Mouse (Mus musculus) forebrain, embryonic 16.5 days (tissue): ENCODE data around the gene Ifnl3. TPM values are rescaled to one million over a fixed set of nuclear protein-coding genes. Genes with fewer than 3 reads are reported as not detected.

Experiments used
- ATAC-seq: fragments of 200-750 bp; cut with Nextera tagmentation; 2 replicates; pipeline ENCODE4 v1.8.0; 2017; ENCODE audit warnings: mild to moderate bottlenecking, moderate library complexity
- H3K27ac ChIP-seq: fragments of 300-500 bp; sonication (generic); 2 replicates; pipeline ENCODE4 v1.5.1; 2014; ENCODE audit warnings: low read length, control low read depth
- H3K27me3 ChIP-seq: fragments of 300-500 bp; sonication (generic); replicated peaks from 2 replicates; pipeline ENCODE4 v1.6.1; 2014; ENCODE audit warnings: low read length; ENCODE audit not compliant: control insufficient read depth, insufficient read depth
- H3K36me3 ChIP-seq: fragments of 300-500 bp; sonication (generic); 2 replicates; pipeline ENCODE4 v1.6.1; 2014; ENCODE audit not compliant: control insufficient read depth, insufficient read depth
- H3K4me1 ChIP-seq: fragments of 300-500 bp; sonication (generic); replicated peaks from 2 replicates; pipeline ENCODE4 v1.6.1; 2014; ENCODE audit warnings: low read length; ENCODE audit not compliant: control insufficient read depth, insufficient read depth
- H3K4me2 ChIP-seq: fragments of 300-500 bp; sonication (generic); 2 replicates; pipeline ENCODE4 v1.6.1; 2014; ENCODE audit warnings: mild to moderate bottlenecking, low read length, control low read depth
- H3K4me3 ChIP-seq: fragments of 300-500 bp; sonication (generic); replicated peaks from 2 replicates; pipeline ENCODE4 v1.5.1; 2014; ENCODE audit warnings: mild to moderate bottlenecking, low read length, control low read depth
- H3K9ac ChIP-seq: fragments of 300-500 bp; sonication (generic); replicated peaks from 2 replicates; pipeline ENCODE4 v1.6.1; 2014; ENCODE audit warnings: low read depth, low read length, control low read depth
- H3K9me3 ChIP-seq: fragments of 300-500 bp; sonication (generic); 2 replicates; pipeline ENCODE4 v1.6.1; 2016; ENCODE audit warnings: low read length; ENCODE audit not compliant: control insufficient read depth
- WGBS: fragments of 180-500 bp; shearing (Covaris S2); extraction: QIAGEN DNeasy Blood & Tissue Kit; methylation state at CpG from one replicate; pipeline ENCODE4 v1.1.7; 2014; 5-methylcytosine and 5-hydroxymethylcytosine counted together
- polyA plus RNA-seq: library from polyadenylated mRNA; unstranded; fragments of >200 nt; fragmentation: Nextera tagmentation; extraction: Ambion mirVana; gene quantifications from 2 replicates; pipeline ENCODE4 v1.2.1, GENCODE M21; 2015

Ifnl3 gene
- polyA plus RNA-seq, 1 experiment from 2014 or later, result not detected

GRCm38 (mm10) chr7:28557708-28558107, 35.1 kb downstream of the Ifnl3 start:
- H3K9me3 ChIP-seq, result no peaks in the 10 kb centered on the region
- H3K4me1 ChIP-seq, result no peaks in the 10 kb centered on the region
- H3K4me2 ChIP-seq, result no peak overlapping the region
- no peak overlapping the region for H3K27ac ChIP-seq
- no peak overlapping the region for H3K4me3 ChIP-seq
- no peaks in the 10 kb centered on the region for H3K27me3 ChIP-seq
- no peak for ATAC-seq
- no peak overlapping the region for H3K9ac ChIP-seq
- peaks cover 8% of the 10 kb centered on the region for H3K36me3 ChIP-seq
- WGBS, result 85% methylated on average over 6 of the region's 6 CpGs

GRCm38 (mm10) chr7:28558486-28558885, 35.9 kb downstream of the Ifnl3 start:
- no peak for ATAC-seq
- peaks cover 8% of the 10 kb centered on the region for H3K36me3 ChIP-seq
- WGBS, result 71% methylated on average over 4 of the region's 4 CpGs

GRCm38 (mm10) chr7:28560856-28561255, 38.2 kb downstream of the Ifnl3 start:
- Histone ChIP-seq H3K36me3 (peaks cover 10% of the 10 kb centered on the region), H3K4me3 (no peak overlapping the region), H3K4me1 (no peaks in the 10 kb centered on the region), H3K9ac (no peak overlapping the region), H3K4me2 (no peak overlapping the region), H3K27ac (no peak overlapping the region), H3K9me3 (no peaks in the 10 kb centered on the region), H3K27me3 (no peaks in the 10 kb centered on the region)
- ATAC-seq, result no peak
- WGBS, result 90% methylated on average over 10 of the region's 10 CpGs

More at GRCm38 (mm10) chr7:28558486-28558885, 35.9 kb downstream of the Ifnl3 start:
- H3K27me3 ChIP-seq, result no peaks in the 10 kb centered on the region
- H3K9ac ChIP-seq, result no peak overlapping the region
- no peaks in the 10 kb centered on the region for H3K4me1 ChIP-seq
- no peaks in the 10 kb centered on the region for H3K9me3 ChIP-seq
- H3K27ac ChIP-seq, result no peak overlapping the region
- no peak overlapping the region for H3K4me2 ChIP-seq
- no peak overlapping the region for H3K4me3 ChIP-seq

GRCm38 (mm10) chr7:28561967-28562366, 39.3 kb downstream of the Ifnl3 start:
- no peak for ATAC-seq
- no peak overlapping the region for H3K27ac ChIP-seq
- WGBS, result 92% methylated on average over 11 of the region's 11 CpGs
- no peak overlapping the region for H3K4me2 ChIP-seq
- H3K4me1 ChIP-seq, result no peaks in the 10 kb centered on the region
- H3K27me3 ChIP-seq, result no peaks in the 10 kb centered on the region
- H3K9me3 ChIP-seq, result no peaks in the 10 kb centered on the region
- H3K36me3 ChIP-seq, result peaks cover 12% of the 10 kb centered on the region
- H3K9ac ChIP-seq, result no peak overlapping the region
- H3K4me3 ChIP-seq, result no peak overlapping the region

- H3K4me2 ChIP-seq, result no peak overlapping the region
- H3K4me3 ChIP-seq, result no peak overlapping the region
- 96% methylated on average over 13 of the region's 13 CpGs for WGBS
- H3K9me3 ChIP-seq, result no peaks in the 10 kb centered on the region
- no peaks in the 10 kb centered on the region for H3K4me1 ChIP-seq
- ATAC-seq, result no peak
- no peak overlapping the region for H3K9ac ChIP-seq
- H3K36me3 ChIP-seq, result peaks cover 12% of the 10 kb centered on the region
- H3K27me3 ChIP-seq, result no peaks in the 10 kb centered on the region
- no peak overlapping the region for H3K27ac ChIP-seq
These were observed 39.7 kb downstream of the Ifnl3 start for GRCm38 (mm10) chr7:28562371-28562770.

GRCm38 (mm10) chr7:28562951-28563350, 40.3 kb downstream of the Ifnl3 start:
- H3K9me3 ChIP-seq, result no peaks in the 10 kb centered on the region
- H3K36me3 ChIP-seq, result peaks cover 16% of the 10 kb centered on the region
- no peak for ATAC-seq
- no peak overlapping the region for H3K4me3 ChIP-seq
- H3K4me2 ChIP-seq, result no peak overlapping the region
- 94% methylated on average over 13 of the region's 13 CpGs for WGBS
- H3K4me1 ChIP-seq, result no peaks in the 10 kb centered on the region
- H3K27me3 ChIP-seq, result no peaks in the 10 kb centered on the region
- no peak overlapping the region for H3K9ac ChIP-seq
- H3K27ac ChIP-seq, result no peak overlapping the region

GRCm38 (mm10) chr7:28565407-28565806, 42.8 kb downstream of the Ifnl3 start:
- whole genome bisulfite sequencing, result 70% methylated on average over 5 of the region's 5 CpGs
- H3K36me3 ChIP-seq, result peaks cover 10% of the 10 kb centered on the region
- no peak overlapping the region for H3K4me2 ChIP-seq
- H3K27ac ChIP-seq, result no peak overlapping the region
- no peak; the same call in 1 of the 2 replicates for ATAC-seq
- H3K9ac ChIP-seq, result no peak overlapping the region
- H3K27me3 ChIP-seq, result no peaks in the 10 kb centered on the region
- peaks cover 4% of the 10 kb centered on the region for H3K4me1 ChIP-seq
- H3K4me3 ChIP-seq, result no peak overlapping the region
- no peaks in the 10 kb centered on the region for H3K9me3 ChIP-seq

GRCm38 (mm10) chr7:28567539-28567938, 44.9 kb downstream of the Ifnl3 start:
- H3K4me3 ChIP-seq, result no peak overlapping the region
- no peaks in the 10 kb centered on the region for H3K9me3 ChIP-seq
- peaks cover 11% of the 10 kb centered on the region for H3K4me1 ChIP-seq
- no peaks in the 10 kb centered on the region for H3K27me3 ChIP-seq
- no peak overlapping the region for H3K4me2 ChIP-seq
- no peak overlapping the region for H3K9ac ChIP-seq
- no peak for ATAC-seq
- WGBS, result 93% methylated on average over 4 of the region's 4 CpGs
- no peak overlapping the region for H3K27ac ChIP-seq
- peaks cover 10% of the 10 kb centered on the region for H3K36me3 ChIP-seq

- ATAC-seq, result no peak
These were observed 45.6 kb downstream of the Ifnl3 start for GRCm38 (mm10) chr7:28568253-28568652.

More at GRCm38 (mm10) chr7:28568253-28568652, 45.6 kb downstream of the Ifnl3 start:
- Histone ChIP-seq H3K9me3 (no peaks in the 10 kb centered on the region), H3K27me3 (no peaks in the 10 kb centered on the region), H3K27ac (no peak overlapping the region), H3K4me1 (peaks cover 11% of the 10 kb centered on the region), H3K9ac (no peak overlapping the region), H3K4me3 (no peak overlapping the region), H3K4me2 (no peak overlapping the region), H3K36me3 (peaks cover 8% of the 10 kb centered on the region)
